Mouse (Mus musculus): ENCODE measurements around the gene Mgrn1. TPM values are rescaled to one million over a fixed set of nuclear protein-coding genes. Genes with fewer than 3 reads are reported as not detected.
A peak's percentile ranks its signal among the peaks of the same experiment; 100 is the strongest.

The Mgrn1 gene
- 100 to 1,000 TPM in 1 of 2 experiments, 10 to 100 TPM in 1; 88.0 to 106 TPM for total RNA-seq (2021)
- long read RNA-seq, experiment 1, transcript Mgrn1-201 (16 exons, 3,095 nt): major isoform, 10 of 71 reads
- long read RNA-seq, experiment 1, partial matches to known transcripts: 11 of 71 reads
- long read RNA-seq, experiment 1, other reads (novel, unspliced or antisense): 48 of 71 reads
- long read RNA-seq, experiment 2, transcript Mgrn1-201 (16 exons, 3,095 nt): major isoform, 14 of 71 reads
- long read RNA-seq, experiment 2, transcript Mgrn1-202 (17 exons, 3,138 nt): minor isoform, 7 of 71 reads
- long read RNA-seq, experiment 2, partial matches to known transcripts: 0 of 71 reads
- long read RNA-seq, experiment 2, other reads (novel, unspliced or antisense): 48 of 71 reads

DNA sequence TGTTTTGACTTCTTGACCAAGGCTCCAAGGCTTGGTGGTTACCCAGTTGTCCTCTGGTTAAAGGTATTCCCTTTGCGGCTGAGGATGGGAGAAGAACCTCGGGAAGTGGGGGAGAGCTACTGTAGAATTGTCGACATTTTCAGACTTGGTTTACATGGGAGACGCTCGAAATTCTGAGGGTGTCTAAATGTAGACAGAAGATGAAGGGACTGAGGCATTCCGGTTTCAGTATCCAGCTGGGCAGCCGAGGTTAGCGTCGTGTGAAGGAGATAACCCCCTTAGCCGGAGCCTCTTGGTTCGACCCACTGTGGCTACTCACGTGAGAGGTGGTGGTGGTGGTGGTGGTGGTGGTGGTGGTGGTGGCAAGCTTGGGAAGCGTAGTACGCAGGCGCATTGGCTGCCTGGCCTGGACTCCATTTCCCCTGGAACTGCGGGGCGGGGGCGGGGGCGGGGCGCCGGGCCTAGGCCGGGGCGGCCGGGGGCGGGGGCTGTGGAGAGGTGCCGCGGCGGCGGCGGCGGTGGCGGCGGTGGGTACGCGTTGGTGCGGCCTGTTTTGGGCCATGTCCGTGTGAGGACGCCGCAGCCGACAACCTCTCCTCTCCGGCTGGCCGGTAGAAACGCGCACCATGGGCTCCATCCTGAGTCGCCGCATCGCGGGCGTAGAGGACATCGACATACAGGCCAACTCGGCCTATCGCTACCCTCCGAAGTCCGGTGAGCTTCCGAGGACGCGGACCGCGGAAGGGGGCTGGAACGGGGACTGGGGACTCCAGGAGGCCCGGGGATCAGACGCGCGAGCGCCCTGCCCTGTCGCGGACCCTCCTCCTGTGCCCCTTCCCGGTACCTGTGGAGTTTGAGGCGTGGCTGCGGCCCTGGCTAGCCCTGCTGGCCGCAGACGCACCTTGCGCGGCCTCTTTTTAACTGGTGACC, at the start of gene Mgrn1:
Mgrn1 (plus strand) TSS at position 490 of the 930 bp plus-strand sequence.
- DNase-seq: peak; percentile 90

- DNase-seq: no peak
Observed at GRCm38 (mm10) chr16:4837631-4838030, 48.4 kb upstream of the Mgrn1 start.

- no peak for DNase-seq
Observed at GRCm38 (mm10) chr16:4839552-4839951, 46.5 kb upstream of the Mgrn1 start.

GRCm38 (mm10) chr16:4840231-4840630, 45.8 kb upstream of the Mgrn1 start:
- DNase-seq: no peak

- DNase-seq: no peak
Observed at GRCm38 (mm10) chr16:4847041-4847440, 39.0 kb upstream of the Mgrn1 start.

- no peak for DNase-seq
Observed at GRCm38 (mm10) chr16:4848090-4848489, 38.0 kb upstream of the Mgrn1 start.

- peak; percentile 68 for DNase-seq
Observed at GRCm38 (mm10) chr16:4850361-4850760, 35.7 kb upstream of the Mgrn1 start.

DNA sequence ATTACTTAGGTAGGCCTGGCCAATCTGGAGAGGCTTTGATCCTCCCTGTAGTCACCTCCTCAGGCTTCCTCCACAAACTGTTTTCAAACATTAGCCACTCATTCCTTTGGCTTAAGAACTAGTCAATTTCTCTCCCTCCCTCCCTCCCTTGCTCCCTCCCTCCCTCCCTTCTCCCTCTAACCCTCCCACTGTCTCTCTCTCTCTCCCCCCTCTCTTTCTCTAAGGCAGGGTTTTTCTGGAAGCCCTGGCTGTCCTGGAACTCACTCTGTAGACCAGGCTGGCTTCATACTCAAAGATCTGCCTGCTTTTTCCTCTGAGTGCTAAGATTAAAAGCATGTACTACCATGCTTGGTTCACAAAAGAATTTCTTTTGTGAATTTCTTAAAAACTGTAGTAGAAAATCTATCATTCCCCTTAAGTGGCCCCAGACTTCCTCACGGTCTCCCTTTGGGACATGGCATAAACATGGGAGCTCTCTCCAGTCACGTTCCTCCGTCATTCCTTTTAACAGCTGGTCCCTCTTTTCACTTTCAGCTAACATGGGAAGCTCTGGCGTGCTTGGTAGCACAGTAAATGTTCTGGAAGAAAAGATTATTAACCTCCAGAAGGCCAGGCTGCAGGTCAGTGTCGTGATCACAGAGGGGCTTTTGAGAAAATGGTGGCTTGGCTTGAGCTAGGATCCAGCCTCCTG, 35.0 kb upstream of the Mgrn1 start:
- DNase-seq: no peak

DNA sequence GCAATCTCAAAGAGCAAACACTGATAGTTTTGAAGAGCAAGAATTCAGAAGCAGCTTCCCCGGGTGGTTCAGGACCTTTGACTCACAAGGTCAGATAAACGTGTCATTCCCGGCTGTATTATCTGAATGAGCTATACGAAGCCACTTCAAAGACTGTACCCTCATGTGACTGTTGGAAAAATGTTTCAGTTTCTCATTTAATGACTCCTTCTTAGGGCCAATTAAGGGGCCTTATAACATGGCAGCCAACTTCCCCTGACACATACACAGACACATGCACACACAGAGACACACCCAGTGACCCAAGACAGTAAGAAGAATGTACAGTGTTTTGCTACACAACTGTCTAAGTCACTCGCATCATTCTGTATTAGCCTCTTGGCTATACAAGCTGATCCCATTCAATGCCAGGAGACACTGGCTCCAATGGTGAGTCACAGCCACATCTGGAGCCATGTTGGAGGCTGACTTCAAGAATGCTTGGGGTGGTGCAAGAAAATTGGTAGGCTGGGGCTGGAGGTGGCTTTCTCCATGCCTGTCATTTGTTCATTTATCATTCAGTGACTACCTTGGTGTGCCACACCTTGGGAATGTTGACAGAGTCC, 30.9 kb upstream of the Mgrn1 start:
- no peak for DNase-seq

- no peak for DNase-seq
Observed at GRCm38 (mm10) chr16:4861392-4861791, 24.7 kb upstream of the Mgrn1 start.

GRCm38 (mm10) chr16:4862863-4863483, 23.1 kb upstream of the Mgrn1 start:
- DNase-seq: peak; percentile 85

DNA sequence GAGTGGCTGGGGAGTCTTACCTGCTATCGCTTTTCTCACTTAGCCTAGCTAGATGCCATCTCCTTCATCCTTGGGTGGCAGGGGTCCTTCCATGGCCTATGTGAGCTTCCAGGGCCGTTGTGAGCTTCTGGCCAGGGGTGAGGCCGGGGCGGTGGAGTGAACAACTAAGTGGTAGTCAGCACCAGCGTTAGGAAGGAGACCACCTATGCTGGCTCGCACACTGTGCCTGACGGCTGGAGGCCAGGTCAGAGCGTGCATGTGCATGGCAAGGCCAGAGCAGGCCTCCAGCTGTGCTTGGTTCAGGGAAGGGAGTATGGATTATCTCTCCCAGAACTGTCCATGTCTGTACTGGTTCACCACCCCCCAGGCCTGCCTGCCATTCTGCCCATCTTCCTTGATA, 22.3 kb upstream of the Mgrn1 start:
- DNase-seq: no peak

DNA sequence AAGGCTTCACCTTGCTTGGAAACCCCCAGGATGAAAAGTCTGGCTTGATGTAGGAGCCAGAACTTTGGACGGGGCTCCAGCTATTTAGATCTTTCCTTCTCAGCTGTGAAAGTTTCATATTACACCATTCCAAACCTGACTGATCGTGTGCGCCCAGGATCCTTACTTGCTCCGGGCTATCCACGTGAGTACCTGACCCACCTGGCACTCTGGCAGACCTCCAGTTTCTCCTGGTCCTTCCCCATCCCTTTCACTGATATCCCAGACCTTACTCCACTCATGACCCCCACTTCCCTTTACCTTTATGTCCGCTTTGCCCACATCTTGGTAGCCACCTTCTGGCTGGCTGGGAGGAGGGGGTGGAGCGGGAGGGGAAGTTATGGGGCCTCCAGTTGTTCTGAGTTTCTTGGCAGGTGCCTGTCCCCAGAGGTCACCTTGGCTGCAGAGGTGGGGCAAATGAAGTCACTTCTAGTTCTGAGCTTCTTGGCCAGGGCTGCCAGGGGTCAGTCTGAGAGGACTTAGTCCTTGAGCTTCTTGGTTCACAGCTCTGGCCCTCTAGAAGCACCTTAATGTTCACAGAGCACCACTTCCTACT, 19.9 kb upstream of the Mgrn1 start:
- no peak for DNase-seq

GRCm38 (mm10) chr16:4870490-4870889, 15.6 kb upstream of the Mgrn1 start:
- DNase-seq: no peak

DNA sequence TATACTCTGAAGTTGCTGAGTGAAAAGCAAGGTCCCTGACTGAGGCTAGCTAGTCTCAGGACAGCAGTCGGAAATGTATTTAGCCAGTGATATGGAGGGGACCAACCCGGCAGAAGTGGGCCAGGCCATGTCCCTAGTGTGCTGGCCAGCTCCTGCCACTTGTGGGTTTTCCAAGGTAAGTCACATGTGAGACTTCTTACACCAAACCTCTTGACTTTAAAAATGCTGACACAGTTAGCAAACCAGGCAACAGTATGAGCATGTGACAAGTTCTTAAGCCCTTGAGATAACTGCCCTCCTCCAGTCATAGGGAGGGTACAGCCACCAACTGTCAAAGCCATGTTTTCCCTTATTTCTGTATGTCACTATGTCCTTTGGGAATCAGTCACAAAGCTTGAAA, 14.1 kb upstream of the Mgrn1 start:
- DNase-seq: no peak

DNA sequence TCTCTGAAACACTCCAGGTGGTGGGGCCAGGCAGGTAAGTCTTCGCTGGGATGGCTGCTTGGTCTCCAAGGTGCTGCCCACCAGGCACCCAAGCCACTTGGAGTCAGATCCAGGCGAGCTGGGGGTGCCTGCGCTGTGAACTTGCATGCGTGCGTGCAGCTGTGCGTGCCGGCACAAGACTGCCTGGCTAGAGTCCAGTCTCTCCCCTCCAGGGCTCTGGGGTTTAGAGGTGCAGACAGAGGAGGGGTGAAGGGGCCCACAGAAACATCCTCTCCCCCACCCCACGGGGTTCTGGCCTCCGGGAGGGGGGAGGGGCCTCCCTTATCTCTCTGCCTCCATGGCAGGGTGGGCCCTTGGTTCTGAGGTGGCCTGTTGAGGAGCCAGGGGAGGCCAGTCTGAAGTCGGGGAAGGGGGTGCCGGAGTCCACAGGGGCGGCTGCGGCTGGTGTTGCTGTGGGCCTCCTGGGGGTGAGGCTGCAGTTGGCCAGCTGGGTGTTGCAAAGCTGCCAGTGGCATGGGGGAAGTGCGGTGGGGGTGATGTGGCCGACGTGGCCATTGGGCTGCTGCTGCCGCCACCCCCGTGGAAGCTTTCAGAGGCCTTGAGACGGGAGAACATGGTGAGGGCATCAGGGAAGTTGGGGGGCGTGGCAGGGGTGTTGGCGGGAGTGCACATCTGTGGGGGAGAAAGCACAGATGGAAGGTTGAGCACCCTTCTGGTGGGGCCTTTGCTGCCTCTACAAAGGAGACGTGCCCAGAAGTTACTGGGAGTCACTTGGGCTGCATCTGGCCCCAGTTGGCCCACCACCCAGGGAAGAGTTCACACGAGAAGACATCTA, 10.6 kb upstream of the Mgrn1 start:
- peak; percentile 31 for DNase-seq

- peak; percentile 84 for DNase-seq
Observed at GRCm38 (mm10) chr16:4876033-4876680, 9.9 kb upstream of the Mgrn1 start.

DNA sequence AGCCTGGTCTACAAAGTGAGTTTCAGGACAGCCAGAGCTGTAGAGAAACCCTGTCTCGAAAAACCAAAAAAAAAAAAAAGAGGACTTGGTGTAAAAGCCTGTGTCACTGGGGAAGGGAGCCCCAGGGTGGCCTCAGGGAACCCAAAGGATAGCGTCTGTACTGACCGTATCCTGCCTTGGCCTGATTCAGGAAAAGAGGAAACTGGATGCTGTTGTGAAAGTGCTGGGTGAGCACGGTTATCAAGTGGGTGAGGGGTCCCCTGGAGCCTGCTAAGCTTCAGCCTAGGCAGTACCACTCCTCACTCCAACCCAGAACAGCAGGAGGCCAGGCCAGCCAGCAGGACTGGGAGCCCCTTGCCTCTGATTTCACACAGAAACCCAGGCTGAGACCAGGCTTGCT, 8.9 kb upstream of the Mgrn1 start:
- no peak for DNase-seq

DNA sequence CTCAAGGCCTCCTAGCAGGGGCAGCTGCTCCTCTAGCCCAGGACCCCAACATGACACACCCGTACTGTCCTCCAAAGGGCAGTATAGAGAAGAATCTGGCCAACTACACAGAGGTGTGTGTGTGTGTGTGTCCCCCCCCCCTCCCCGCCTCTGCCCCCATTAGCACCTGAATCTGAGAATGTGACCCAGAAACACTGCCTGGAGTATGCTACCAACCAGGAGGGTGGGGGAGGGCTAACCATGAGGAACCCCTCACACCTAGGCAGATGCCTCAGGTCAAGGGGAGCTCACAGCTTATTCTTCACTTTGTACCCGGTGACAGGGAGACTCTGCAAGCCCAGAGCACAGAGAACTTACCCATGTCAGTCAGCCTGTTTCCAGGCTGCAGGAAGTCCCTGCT, 8.3 kb upstream of the Mgrn1 start:
- DNase-seq: no peak

Data from adrenal gland, postnatal 10 days (tissue).